Mouse (Mus musculus): ENCODE measurements at regions not wholly inside any gene's neighbourhood (a gene's known extent, or its start where the extent isn't known, plus 50 kb on each side); places are given as distances from the start of the nearest gene placed in this dataset.

DNA sequence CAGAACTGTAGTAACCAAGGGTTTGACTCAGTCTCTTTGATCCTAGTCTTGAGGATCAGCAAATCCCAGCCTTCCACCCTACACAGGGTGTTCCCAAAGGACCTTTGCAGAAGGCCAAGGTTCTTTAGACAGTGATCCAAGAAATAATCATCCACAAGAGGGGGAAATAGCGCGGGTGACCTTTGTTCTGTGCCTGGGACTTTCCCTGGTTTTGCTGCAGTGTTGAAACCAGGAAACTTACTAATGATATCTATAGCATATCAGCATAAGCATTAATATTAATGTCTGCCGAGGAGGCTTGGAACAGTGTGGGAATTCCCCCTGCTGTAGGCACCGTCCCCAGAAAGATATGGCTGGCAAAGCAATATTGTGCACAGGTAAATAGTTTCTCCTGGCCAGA is 138.4 kb upstream of the Tmem45b start:
- Histone ChIP-seq H3K27me3 (ENCODE audit: control insufficient read depth in 1 of 2, insufficient read depth in 2 of 2, low read length in 2 of 2) (no peaks in the 10 kb centered on the region), H3K27ac (ENCODE audit: control insufficient read depth, low read depth, low read length) (no peak overlapping the region), H3K9me3 (replicated peaks; ENCODE audit: insufficient read depth, low read length) (no peaks in the 10 kb centered on the region), H3K36me3 (ENCODE audit: control insufficient read depth in 1 of 2, insufficient read depth in 2 of 2, low read length in 2 of 2) (no peaks in the 10 kb centered on the region), H3K4me3 (ENCODE audit: control insufficient read depth in 1 of 2, insufficient read depth in 1 of 2, low read depth in 2 of 2, low read length in 2 of 2) (no peak overlapping the region), H3K79me2 (ENCODE audit: control insufficient read depth, insufficient read depth, low read length, poor library complexity) (no peaks in the 10 kb centered on the region), H3K9ac (ENCODE audit: control insufficient read depth, low read depth, low read length, poor library complexity, severe bottlenecking) (no peak overlapping the region), H3K4me1 (ENCODE audit: control insufficient read depth in 1 of 2, insufficient read depth in 2 of 2, low read length in 2 of 2) (no peaks in the 10 kb centered on the region)
- TF ChIP-seq POLR2AphosphoS2 (IDR thresholded peaks at IDR 0.05; ENCODE audit: low read length) = no peak
- TF ChIP-seq ZKSCAN1 (IDR thresholded peaks at IDR 0.05; ENCODE audit: low read depth, low read length) = no peak
- DNase-seq (ENCODE audit: low read depth, low spot score) = no peak

DNA sequence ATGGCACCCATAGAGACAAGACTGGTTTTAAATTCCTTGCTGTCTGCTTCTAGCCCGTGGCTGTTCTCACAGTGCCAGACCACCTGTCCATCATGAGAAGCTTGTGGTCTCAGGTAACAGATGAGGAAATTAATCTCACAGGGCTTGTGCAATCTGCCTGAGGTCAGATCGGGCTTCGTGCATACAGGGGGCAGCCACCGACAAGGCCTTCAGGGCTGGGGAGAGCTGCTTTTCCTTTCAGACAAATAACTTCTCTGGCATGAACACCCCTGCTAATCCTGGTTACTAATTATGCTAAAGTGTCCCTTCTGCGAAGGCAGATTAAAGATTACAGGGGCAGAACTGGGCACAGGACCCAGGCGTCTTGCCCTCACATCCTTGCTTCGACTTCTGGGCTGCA is 130.8 kb upstream of the Tmem45b start:
- no peaks in the 10 kb centered on the region for H3K27me3 ChIP-seq (ENCODE audit: control insufficient read depth in 1 of 2, insufficient read depth in 2 of 2, low read length in 2 of 2)
- TF ChIP-seq CHD2 (IDR thresholded peaks at IDR 0.05; ENCODE audit: low read length) (no peak), RCOR1 (IDR thresholded peaks at IDR 0.05; ENCODE audit: low read depth, low read length) (no peak), KAT2A (conservative IDR thresholded peaks at IDR 0.05; ENCODE audit: low read depth, low read length) (no peak), MEF2A (IDR thresholded peaks at IDR 0.05; ENCODE audit: extremely low read depth, insufficient replicate concordance, low read depth, low read length, poor library complexity, severe bottlenecking) (no peak), CTCF (IDR thresholded peaks at IDR 0.05 in 2 of 3, conservative IDR thresholded peaks at IDR 0.05 in 1 of 3; ENCODE audit: control insufficient read depth in 1 of 3, insufficient read depth in 1 of 3, low read depth in 2 of 3, low read length in 3 of 3, poor library complexity in 1 of 3, severe bottlenecking in 1 of 3) (no peak), E2F4 (IDR thresholded peaks at IDR 0.05; ENCODE audit: borderline replicate concordance, low read depth, low read length) (no peak), MXI1 (IDR thresholded peaks at IDR 0.05; ENCODE audit: low read depth, low read length) (no peak), NELFE (IDR thresholded peaks at IDR 0.05; ENCODE audit: low read depth, low read length) (no peak), POLR2AphosphoS5 (IDR thresholded peaks at IDR 0.05; ENCODE audit: borderline replicate concordance, low read depth, low read length) (no peak), MYC (IDR thresholded peaks at IDR 0.05; ENCODE audit: low read depth, low read length) (no peak), SMC3 (IDR thresholded peaks at IDR 0.05; ENCODE audit: low read depth, low read length) (no peak), TAL1 (IDR thresholded peaks at IDR 0.05; ENCODE audit: low read length) (no peak), MAZ (IDR thresholded peaks at IDR 0.05; ENCODE audit: low read depth, low read length) (no peak)
- no peak for DNase-seq (ENCODE audit: low read depth, low spot score)
- no peak overlapping the region for H3K27ac ChIP-seq (ENCODE audit: control insufficient read depth, low read depth, low read length)
- no peak overlapping the region for H3K9ac ChIP-seq (ENCODE audit: control insufficient read depth, low read depth, low read length, poor library complexity, severe bottlenecking)
- H3K79me2 ChIP-seq (ENCODE audit: control insufficient read depth, insufficient read depth, low read length, poor library complexity) = no peaks in the 10 kb centered on the region
- H3K9me3 ChIP-seq (replicated peaks; ENCODE audit: insufficient read depth, low read length) = no peaks in the 10 kb centered on the region
- H3K36me3 ChIP-seq (ENCODE audit: control insufficient read depth in 1 of 2, insufficient read depth in 2 of 2, low read length in 2 of 2) = no peaks in the 10 kb centered on the region
- H3K4me1 ChIP-seq (ENCODE audit: control insufficient read depth in 1 of 2, insufficient read depth in 2 of 2, low read length in 2 of 2) = no peaks in the 10 kb centered on the region
- no peak overlapping the region for H3K4me3 ChIP-seq (ENCODE audit: control insufficient read depth in 1 of 2, insufficient read depth in 1 of 2, low read depth in 2 of 2, low read length in 2 of 2)

DNA sequence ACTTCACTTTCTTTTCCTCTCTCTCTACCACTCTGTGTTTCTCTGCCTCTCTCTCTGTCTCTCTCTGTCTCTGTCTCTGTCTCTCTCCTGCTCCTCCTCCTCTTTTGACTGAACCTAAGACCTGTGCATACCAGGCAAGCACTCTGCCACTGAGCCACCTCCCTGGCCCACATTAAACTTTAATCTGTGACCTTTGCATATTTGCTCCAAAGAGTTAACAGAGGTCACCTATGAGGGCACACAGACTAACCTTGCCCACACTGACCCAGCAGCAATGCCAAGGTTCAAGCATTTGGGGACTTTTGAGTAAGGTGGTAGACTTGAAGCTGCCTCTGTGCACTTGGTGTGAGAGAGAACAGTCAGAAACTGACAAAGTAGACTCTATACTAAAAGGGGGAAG is 123.4 kb upstream of the Tmem45b start:
- no peak for DNase-seq (ENCODE audit: low read depth, low spot score)
- no peak for TF ChIP-seq TBP (IDR thresholded peaks at IDR 0.05; ENCODE audit: low read depth, low read length)
- TF ChIP-seq MAFK (IDR thresholded peaks at IDR 0.05; ENCODE audit: borderline replicate concordance, low read depth, low read length) = no peak
- no peak for TF ChIP-seq MXI1 (IDR thresholded peaks at IDR 0.05; ENCODE audit: low read depth, low read length)
- no peak for TF ChIP-seq TAL1 (IDR thresholded peaks at IDR 0.05; ENCODE audit: low read length)
- TF ChIP-seq ZKSCAN1 (IDR thresholded peaks at IDR 0.05; ENCODE audit: low read depth, low read length) = no peak
- TF ChIP-seq RCOR1 (IDR thresholded peaks at IDR 0.05; ENCODE audit: low read depth, low read length) = no peak
- TF ChIP-seq ELF1 (IDR thresholded peaks at IDR 0.05; ENCODE audit: low read depth, low read length) = no peak
- TF ChIP-seq USF1 (IDR thresholded peaks at IDR 0.05; ENCODE audit: low read depth, low read length) = no peak
- TF ChIP-seq E2F4 (IDR thresholded peaks at IDR 0.05; ENCODE audit: borderline replicate concordance, low read depth, low read length) = no peak
- no peak for TF ChIP-seq BHLHE40 (IDR thresholded peaks at IDR 0.05; ENCODE audit: borderline replicate concordance, low read depth, low read length)
- no peak for TF ChIP-seq ZC3H11A (IDR thresholded peaks at IDR 0.05; ENCODE audit: low read depth, low read length)
- TF ChIP-seq POLR2A (IDR thresholded peaks at IDR 0.05; ENCODE audit: control insufficient read depth in 1 of 2, insufficient read depth in 1 of 2, low read depth in 1 of 2, low read length in 2 of 2, poor library complexity in 1 of 2) = no peak
- H3K9me3 ChIP-seq (replicated peaks; ENCODE audit: insufficient read depth, low read length) = no peaks in the 10 kb centered on the region
- no peaks in the 10 kb centered on the region for H3K27me3 ChIP-seq (ENCODE audit: control insufficient read depth in 1 of 2, insufficient read depth in 2 of 2, low read length in 2 of 2)
- no peak overlapping the region for H3K4me3 ChIP-seq (ENCODE audit: control insufficient read depth in 1 of 2, insufficient read depth in 1 of 2, low read depth in 2 of 2, low read length in 2 of 2)
- H3K9ac ChIP-seq (ENCODE audit: control insufficient read depth, low read depth, low read length, poor library complexity, severe bottlenecking) = no peak overlapping the region
- H3K27ac ChIP-seq (ENCODE audit: control insufficient read depth, low read depth, low read length) = no peak overlapping the region
- H3K36me3 ChIP-seq (ENCODE audit: control insufficient read depth in 1 of 2, insufficient read depth in 2 of 2, low read length in 2 of 2) = no peaks in the 10 kb centered on the region
- no peaks in the 10 kb centered on the region for H3K79me2 ChIP-seq (ENCODE audit: control insufficient read depth, insufficient read depth, low read length, poor library complexity)
- no peaks in the 10 kb centered on the region for H3K4me1 ChIP-seq (ENCODE audit: control insufficient read depth in 1 of 2, insufficient read depth in 2 of 2, low read length in 2 of 2)

All from MEL (cell line).